Mouse (Mus musculus) ES-Bruce4 (cell line): Measurements from ENCODE around the gene Arhgap23.

Experiments used
- CTCF ChIP-seq: IDR thresholded peaks from one replicate; pipeline ENCODE4 v1.8.1; 2011; ENCODE audit warnings: low read depth, low read length
- EP300 ChIP-seq: IDR thresholded peaks from 2 replicates; pipeline ENCODE4 v1.6.1; 2011; ENCODE audit warnings: low read depth, low read length; ENCODE audit not compliant: insufficient read depth
- POLR2A ChIP-seq: IDR thresholded peaks from one replicate; pipeline ENCODE4 v1.8.1; 2011; ENCODE audit warnings: low read length; ENCODE audit not compliant: insufficient read depth

- no peak for TF ChIP-seq CTCF
- TF ChIP-seq POLR2A, result no peak
- TF ChIP-seq EP300, result no peak
Measured at GRCm38 (mm10) chr11:97487656-97488055, 72.3 kb downstream of the Arhgap23 start.
